Mouse (Mus musculus) forebrain, embryonic 14.5 days (tissue): ENCODE measurements around the gene Sec14l5. TPM values are rescaled to one million over a fixed set of nuclear protein-coding genes. Genes with fewer than 3 reads are reported as not detected.

ENCODE experiments used
- ATAC-seq: fragments of 200-750 bp; cut with Nextera tagmentation; 2 replicates; pipeline ENCODE4 v1.8.0; 2017; ENCODE audit warnings: mild to moderate bottlenecking, moderate library complexity
- DNase-seq: peaks from one replicate; pipeline ENCODE4 v3.0.0-alpha.2; 2015; ENCODE audit warnings: low spot score
- H3K27ac ChIP-seq: fragments of 300-500 bp; sonication (generic); 2 replicates; pipeline ENCODE4 v1.5.1; 2014; ENCODE audit warnings: low read depth, mild to moderate bottlenecking, control low read depth, low read length, moderate library complexity
- H3K27me3 ChIP-seq: fragments of 300-500 bp; sonication (generic); replicated peaks from 2 replicates; pipeline ENCODE4 v1.6.1; 2014; ENCODE audit warnings: low read length, control low read depth, mixed read lengths; ENCODE audit not compliant: control insufficient read depth, insufficient read depth
- H3K36me3 ChIP-seq: fragments of 300-500 bp; sonication (generic); 2 replicates; pipeline ENCODE4 v1.6.1; 2014; ENCODE audit warnings: low read length, control low read depth; ENCODE audit not compliant: control insufficient read depth, insufficient read depth
- H3K4me1 ChIP-seq: fragments of 300-500 bp; sonication (generic); 2 replicates; pipeline ENCODE4 v1.6.1; 2014; ENCODE audit warnings: antibody characterized with exemption, low read length, control low read depth; ENCODE audit not compliant: control insufficient read depth, insufficient read depth
- H3K4me2 ChIP-seq: fragments of 300-500 bp; sonication (generic); 2 replicates; pipeline ENCODE4 v1.6.1; 2014; ENCODE audit warnings: mild to moderate bottlenecking, control low read depth, low read length
- H3K4me3 ChIP-seq: fragments of 300-500 bp; sonication (generic); 2 replicates; pipeline ENCODE4 v1.5.1; 2014; ENCODE audit warnings: low read depth, low read length, control low read depth
- H3K9ac ChIP-seq: fragments of 300-500 bp; sonication (generic); 2 replicates; pipeline ENCODE4 v1.6.1; 2014; ENCODE audit warnings: mild to moderate bottlenecking, low read length, control low read depth, moderate library complexity
- H3K9me3 ChIP-seq: fragments of 300-500 bp; sonication (generic); replicated peaks from 2 replicates; pipeline ENCODE4 v1.6.1; 2016; ENCODE audit warnings: low read length, control low read depth, mixed read lengths; ENCODE audit not compliant: control insufficient read depth
- WGBS: fragments of 180-500 bp; shearing (Covaris S2); extraction: QIAGEN DNeasy Blood & Tissue Kit; methylation state at CpG from one replicate; pipeline ENCODE4 v1.1.7; 2014; 5-methylcytosine and 5-hydroxymethylcytosine counted together
- polyA plus RNA-seq: library from polyadenylated mRNA; unstranded; fragments of >200 nt; fragmentation: Nextera tagmentation; extraction: Ambion mirVana; gene quantifications from 2 replicates; pipeline ENCODE4 v1.2.1, GENCODE M21; 2014

Sec14l5 gene
- 0.17 TPM in 1 of 2 replicates, not detected in the other for polyA plus RNA-seq

DNA sequence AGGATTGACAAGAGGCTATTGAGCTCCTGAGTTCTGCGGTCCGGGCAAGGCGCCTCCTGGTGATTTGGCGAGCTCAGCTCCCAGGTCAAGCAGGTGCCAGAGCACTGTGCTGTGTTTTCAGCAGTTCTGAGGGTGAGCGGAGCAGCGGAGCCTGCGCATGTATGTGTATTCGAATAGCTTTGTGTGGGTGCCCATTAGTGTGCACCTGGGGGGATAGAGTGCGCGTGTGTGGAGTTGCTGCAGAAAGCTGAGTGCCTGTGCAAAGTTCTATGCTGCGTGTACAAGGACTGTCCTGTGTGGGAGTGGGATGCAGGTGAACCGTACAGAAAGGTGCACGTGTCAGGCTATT, at the start of gene Sec14l5:
Sec14l5 (plus strand) TSS at position 73 of the 349 bp plus-strand sequence.
- H3K27me3 ChIP-seq, result no peaks in the 10 kb centered on the region
- H3K9ac ChIP-seq, result peak within 1 kb of the TSS; percentile 46; the same call in 1 of the 2 replicates
- peak within 1 kb of the TSS; percentile 23 for H3K4me3 ChIP-seq
- H3K9me3 ChIP-seq, result no peaks in the 10 kb centered on the region
- DNase-seq (no peak), ATAC-seq (peak; percentile 55)
- no peaks in the 10 kb centered on the region for H3K4me1 ChIP-seq
- peak within 1 kb of the TSS; percentile 50 for H3K4me2 ChIP-seq
- 10% methylated on average over 13 of the region's 13 CpGs for WGBS
- H3K27ac ChIP-seq, result no peak within 1 kb of the TSS
- H3K36me3 ChIP-seq, result no peaks in the 10 kb centered on the region

DNA sequence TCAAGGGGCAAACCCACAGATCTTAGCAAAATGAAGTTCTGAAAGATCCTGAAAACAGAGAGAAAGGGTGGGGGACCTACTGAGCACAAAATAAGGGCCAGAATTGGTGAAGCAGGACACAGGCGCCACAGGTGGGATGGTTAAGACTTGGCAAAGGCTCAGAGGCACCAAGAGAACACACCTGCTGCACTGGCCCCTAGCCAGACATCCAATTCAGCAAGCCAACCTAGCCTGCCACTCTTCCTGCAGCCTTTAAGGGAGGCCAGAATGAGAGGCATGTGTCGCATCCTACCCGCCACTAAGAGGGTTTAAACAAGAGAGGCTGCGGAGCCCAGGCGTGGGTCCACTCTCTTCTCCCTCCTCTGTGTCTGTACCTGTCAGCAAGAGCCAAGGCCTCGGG, 45.9 kb upstream of the Sec14l5 start:
- Histone ChIP-seq H3K36me3 (no peaks in the 10 kb centered on the region), H3K9me3 (no peaks in the 10 kb centered on the region), H3K9ac (no peak overlapping the region), H3K4me3 (no peak overlapping the region), H3K4me1 (no peaks in the 10 kb centered on the region), H3K27me3 (no peaks in the 10 kb centered on the region), H3K4me2 (no peak overlapping the region), H3K27ac (no peak overlapping the region)
- ATAC-seq (no peak), DNase-seq (no peak)
- WGBS, result 60% methylated on average over 6 of the region's 6 CpGs

DNA sequence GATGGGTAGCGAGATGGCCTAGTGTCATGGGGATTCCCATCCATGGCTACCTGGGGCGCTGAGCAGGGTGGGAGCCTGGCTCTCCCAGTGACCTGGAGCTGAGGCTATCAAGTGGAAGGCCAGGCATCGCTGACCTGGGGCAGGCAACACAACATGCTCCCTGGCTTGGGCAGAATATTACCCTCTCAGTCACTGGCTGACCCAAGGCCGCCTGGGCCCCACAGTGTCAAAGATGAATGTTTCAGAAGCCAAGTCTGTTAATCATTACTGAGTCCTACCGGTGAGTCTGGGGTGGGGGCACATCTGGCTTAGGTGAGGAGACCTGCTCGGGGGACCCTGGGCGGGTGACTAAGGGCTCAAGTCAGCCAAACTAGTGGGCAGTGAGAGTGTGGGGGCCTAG, 37.0 kb upstream of the Sec14l5 start:
- no peak overlapping the region for H3K4me3 ChIP-seq
- ATAC-seq (no peak), DNase-seq (no peak)
- no peaks in the 10 kb centered on the region; the same call in 1 of the 2 replicates for H3K9me3 ChIP-seq
- no peaks in the 10 kb centered on the region for H3K36me3 ChIP-seq
- 92% methylated on average over 7 of the region's 7 CpGs for WGBS
- 0 out of 2 replicates have a peak, but pooled peaks cover 2% of the 10 kb centered on the region for H3K4me1 ChIP-seq
- H3K9ac ChIP-seq, result no peak overlapping the region
- no peak overlapping the region for H3K4me2 ChIP-seq
- no peak overlapping the region for H3K27ac ChIP-seq
- H3K27me3 ChIP-seq, result no peaks in the 10 kb centered on the region

DNA sequence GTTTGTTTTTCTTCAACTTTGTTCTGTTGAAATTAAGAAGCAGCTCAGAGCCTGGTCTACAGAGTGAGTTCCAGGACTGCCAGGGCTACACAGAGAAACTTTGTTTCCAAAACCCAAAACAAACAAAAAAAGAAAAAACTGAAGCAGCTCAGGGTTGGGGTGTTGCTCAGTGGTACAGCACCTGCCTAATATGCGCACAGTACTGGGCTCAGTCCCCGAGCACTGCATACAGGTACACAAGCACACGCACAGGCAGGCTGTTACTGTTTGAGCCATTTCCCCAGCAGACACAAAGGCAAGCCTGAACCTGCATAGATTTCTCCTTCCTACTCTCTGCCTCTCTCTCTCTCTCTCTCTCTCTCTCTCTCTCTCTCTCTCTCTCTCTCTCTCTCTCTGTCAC, 35.9 kb upstream of the Sec14l5 start:
- Histone ChIP-seq H3K36me3 (no peaks in the 10 kb centered on the region), H3K9me3 (no peaks in the 10 kb centered on the region; the same call in 1 of the 2 replicates), H3K27ac (no peak overlapping the region), H3K27me3 (no peaks in the 10 kb centered on the region), H3K4me1 (0 out of 2 replicates have a peak, but pooled peaks cover 2% of the 10 kb centered on the region), H3K4me3 (no peak overlapping the region), H3K4me2 (no peak overlapping the region), H3K9ac (no peak overlapping the region)
- ATAC-seq (no peak), DNase-seq (no peak)
- WGBS, result 84% methylated on average over 3 of the region's 3 CpGs

DNA sequence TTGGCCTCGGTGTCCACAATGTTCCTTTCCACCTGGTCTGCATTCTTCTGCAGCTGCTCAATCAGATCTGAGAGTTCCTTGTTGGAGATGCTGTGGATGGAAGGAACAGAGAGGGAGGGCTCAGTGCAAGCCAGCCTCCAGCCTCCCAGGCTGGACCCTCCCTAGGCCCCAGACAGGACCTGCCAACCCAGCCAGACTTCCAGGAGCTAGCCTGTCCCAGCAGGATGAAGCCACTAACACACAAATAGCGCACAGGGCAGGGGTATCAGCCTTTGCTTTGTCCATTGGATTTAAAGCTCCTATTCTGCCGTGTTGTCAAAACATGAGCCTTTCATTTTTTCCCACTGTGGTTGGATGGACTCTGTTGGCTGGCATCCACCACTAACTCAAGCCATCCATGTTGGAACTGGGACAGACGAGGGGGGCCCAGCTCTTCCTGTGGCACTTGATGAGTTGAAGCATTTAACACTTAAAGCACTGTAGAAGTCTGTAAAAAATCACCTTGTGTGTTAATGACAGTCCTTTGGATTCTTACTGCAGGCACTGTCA, 33.8 kb upstream of the Sec14l5 start:
- DNase-seq (peak; percentile 37), ATAC-seq (no peak; the same call in 1 of the 2 replicates)
- Histone ChIP-seq H3K4me1 (0 out of 2 replicates have a peak, but pooled peaks cover 2% of the 10 kb centered on the region), H3K27me3 (no peaks in the 10 kb centered on the region), H3K27ac (no peak overlapping the region), H3K36me3 (no peaks in the 10 kb centered on the region), H3K4me3 (no peak overlapping the region), H3K9me3 (no peaks in the 10 kb centered on the region; the same call in 1 of the 2 replicates), H3K4me2 (no peak overlapping the region), H3K9ac (no peak overlapping the region)
- WGBS, result 44% methylated on average over 4 of the region's 4 CpGs

DNA sequence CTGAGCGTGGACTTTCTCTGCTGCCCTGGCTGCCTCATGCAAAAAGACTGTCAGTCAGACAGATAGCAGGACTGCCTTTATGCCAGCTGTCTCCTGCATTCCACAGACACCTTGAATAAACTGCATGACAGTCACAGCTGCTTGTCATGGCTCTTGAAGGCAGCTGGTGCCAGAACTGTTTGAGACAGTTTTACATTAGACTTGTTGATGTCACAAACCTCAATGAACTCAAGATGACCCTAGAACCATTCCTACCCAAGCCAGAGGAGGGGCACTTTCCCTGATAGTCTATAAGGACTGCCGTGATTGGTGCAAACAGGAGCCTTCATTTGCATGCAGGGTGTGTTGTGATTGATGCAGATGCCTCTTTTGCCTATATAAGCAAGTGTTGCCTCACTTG, 33.3 kb upstream of the Sec14l5 start:
- no peak overlapping the region for H3K4me2 ChIP-seq
- DNase-seq (no peak), ATAC-seq (no peak)
- no peak overlapping the region for H3K9ac ChIP-seq
- H3K27ac ChIP-seq, result no peak overlapping the region
- WGBS, result 73% methylated on average over 2 of the region's 2 CpGs
- H3K9me3 ChIP-seq, result no peaks in the 10 kb centered on the region
- H3K36me3 ChIP-seq, result no peaks in the 10 kb centered on the region
- no peak overlapping the region for H3K4me3 ChIP-seq
- no peaks in the 10 kb centered on the region for H3K27me3 ChIP-seq
- 0 out of 2 replicates have a peak, but pooled peaks cover 2% of the 10 kb centered on the region for H3K4me1 ChIP-seq

DNA sequence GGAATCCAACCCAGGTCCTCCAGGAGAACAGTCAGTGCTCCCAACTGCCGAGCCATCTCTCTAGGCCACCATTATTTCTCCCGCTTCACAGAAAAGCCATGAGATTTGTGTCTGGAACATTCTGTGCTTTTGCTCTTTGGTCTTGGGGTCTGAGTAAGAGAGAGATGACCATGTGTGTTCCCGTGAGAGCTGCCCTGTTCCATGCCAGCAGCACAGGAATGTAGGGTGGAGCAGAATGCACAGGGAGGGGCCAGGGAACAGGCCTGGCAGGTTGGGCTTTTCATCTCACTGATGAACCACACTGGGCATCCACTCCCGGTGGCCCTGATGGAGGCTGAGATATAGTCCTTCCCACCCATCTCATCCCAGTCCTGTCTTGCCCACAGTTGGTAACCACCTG, 27.5 kb upstream of the Sec14l5 start:
- no peak for ATAC-seq

DNA sequence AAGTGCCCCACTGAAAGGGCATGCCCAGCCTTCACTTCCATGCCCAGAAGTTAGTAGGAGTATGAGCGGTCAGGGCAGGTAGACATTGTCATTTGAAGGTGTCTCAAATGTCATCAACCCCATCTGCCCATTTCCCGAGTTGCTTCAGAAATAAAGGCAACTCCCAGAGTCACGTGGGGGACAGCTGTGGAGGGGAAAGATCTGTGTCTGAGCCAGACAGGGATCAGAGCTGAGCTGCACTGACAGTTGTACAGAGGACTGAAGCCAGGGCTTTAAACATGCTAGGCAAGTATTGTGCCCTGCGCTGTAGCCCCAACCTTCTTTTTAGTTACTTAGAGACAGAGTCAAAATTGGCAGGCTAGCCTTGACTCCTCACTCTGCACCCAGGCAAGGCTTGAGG, 27.1 kb upstream of the Sec14l5 start:
- Histone ChIP-seq H3K4me2 (no peak overlapping the region), H3K27me3 (no peaks in the 10 kb centered on the region)
- WGBS, result 84% methylated on average over 4 of the region's 4 CpGs

More for the DNA sequence above, 27.5 kb upstream of the Sec14l5 start:
- Histone ChIP-seq H3K36me3 (no peaks in the 10 kb centered on the region), H3K4me1 (no peaks in the 10 kb centered on the region), H3K4me3 (no peak overlapping the region), H3K27ac (no peak overlapping the region), H3K9me3 (no peaks in the 10 kb centered on the region; the same call in 1 of the 2 replicates), H3K27me3 (no peaks in the 10 kb centered on the region), H3K9ac (no peak overlapping the region), H3K4me2 (no peak overlapping the region)
- no peak for DNase-seq
- WGBS, result 85% methylated on average over 4 of the region's 4 CpGs

DNA sequence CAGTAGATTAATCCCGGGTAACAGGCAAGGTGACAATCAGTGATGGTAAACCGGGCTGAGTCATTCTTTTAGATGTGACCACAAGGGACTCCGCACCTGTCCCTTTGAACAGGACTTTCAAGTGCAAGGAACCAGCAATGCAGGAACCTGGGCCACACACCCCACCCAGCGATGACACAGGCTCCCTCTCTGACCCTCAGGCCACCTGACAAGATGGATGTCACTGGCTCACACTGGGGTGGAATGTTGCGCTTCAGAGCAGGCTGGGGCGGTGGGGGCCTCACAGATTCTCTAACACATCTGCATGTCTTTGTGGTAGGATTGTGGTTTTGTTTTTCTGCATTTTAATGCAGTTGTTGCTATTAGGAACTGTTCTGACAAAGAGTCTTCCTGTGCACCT, 23.4 kb upstream of the Sec14l5 start:
- DNase-seq, result no peak
- 75% methylated on average over 6 of the region's 6 CpGs for WGBS
- no peak for ATAC-seq
- Histone ChIP-seq H3K27me3 (no peaks in the 10 kb centered on the region), H3K4me1 (no peaks in the 10 kb centered on the region), H3K4me3 (no peak overlapping the region), H3K9me3 (no peaks in the 10 kb centered on the region; the same call in 1 of the 2 replicates), H3K27ac (no peak overlapping the region), H3K36me3 (no peaks in the 10 kb centered on the region), H3K4me2 (no peak overlapping the region), H3K9ac (no peak overlapping the region)

More for the DNA sequence above, 27.1 kb upstream of the Sec14l5 start:
- Histone ChIP-seq H3K36me3 (no peaks in the 10 kb centered on the region), H3K4me3 (no peak overlapping the region), H3K9me3 (no peaks in the 10 kb centered on the region; the same call in 1 of the 2 replicates), H3K27ac (no peak overlapping the region), H3K9ac (no peak overlapping the region), H3K4me1 (no peaks in the 10 kb centered on the region)
- no peak for DNase-seq
- no peak for ATAC-seq
